Comparison of ENCODE assay signal across 9 mouse cellular contexts in genomic region chr1:36535477-36536396, GRCm38 (mm10). TPM values are rescaled to one million over a fixed set of nuclear protein-coding genes. Genes with fewer than 3 reads are reported as not detected.
DNase-seq lines count a peak whose midpoint lies in the region; ATAC-seq and TF ChIP-seq lines count a peak whose summit lies in the region.
"Had no signal": no experiment of that assay in that cellular context is flagged by ENCODE, and none has a peak within 500 bp of the region (broad histone marks: within the 10 kb centered on the region; RNA-seq: fewer than 3 reads in every experiment).

No protein-coding gene starts in this region.

- no peak for TF ChIP-seq POLR2A in kidney, adult 2 months (IDR thresholded peaks at IDR 0.05; ENCODE audit: low read depth, low read length)
- TF ChIP-seq POLR2A in cerebellum, adult 2 months (IDR thresholded peaks at IDR 0.05; ENCODE audit: borderline replicate concordance, insufficient read depth, low read length) = no peak

- H3K36me3 ChIP-seq in kidney, adult 2 months (ENCODE audit: control insufficient read depth, insufficient read depth, low read length) = no peaks in the 10 kb centered on the region
- peaks cover 24% of the 10 kb centered on the region for H3K36me3 ChIP-seq in neural tube, embryonic 15.5 days
- peaks cover 39% of the 10 kb centered on the region for H3K36me3 ChIP-seq in limb, embryonic 10.5 days

- H3K27ac ChIP-seq in kidney, adult 2 months (ENCODE audit: insufficient read depth, low read depth, low read length) = peak overlapping the region; percentile 8; the same call in 1 of the 2 replicates
- peak overlapping the region; percentile 6 for H3K27ac ChIP-seq in cerebellum, adult 2 months (ENCODE audit: insufficient read depth, low read length)
- no peak overlapping the region for H3K27ac ChIP-seq in neural tube, embryonic 15.5 days (replicated peaks)
- H3K27ac ChIP-seq in limb, embryonic 10.5 days = no peak overlapping the region

- TF ChIP-seq CTCF in kidney, adult 2 months (conservative IDR thresholded peaks at IDR 0.05; ENCODE audit: insufficient read depth, insufficient read length, low read depth, low read length) = no peak
- TF ChIP-seq CTCF in cerebellum, adult 2 months (IDR thresholded peaks at IDR 0.05; ENCODE audit: borderline replicate concordance, insufficient read depth, low read depth, low read length) = no peak

- DNase-seq in kidney, adult 2 months = peak; percentile 38
- DNase-seq in kidney, adult 18-20 months = no peak
- peak; percentile 70 to 77 for DNase-seq in cerebellum, adult 2 months
- DNase-seq in heart, adult 8-10 months (ENCODE audit: low spot score) = peak; percentile 74
- peak; percentile 76 for DNase-seq in lung, postnatal 10 days
- no peak for DNase-seq in limb, embryonic 10.5 days (ENCODE audit: low spot score)
- DNase-seq in layer of hippocampus, postnatal 10 days (ENCODE audit: low spot score in 2 of 2) = no peak

- H3K4me2 ChIP-seq in neural tube, embryonic 15.5 days = no peak overlapping the region

- no peak overlapping the region for H3K4me3 ChIP-seq in kidney, adult 2 months (ENCODE audit: insufficient read depth, low read depth, low read length)
- H3K4me3 ChIP-seq in cerebellum, adult 2 months (replicated peaks; ENCODE audit: insufficient read depth, low read depth, low read length) = no peak overlapping the region
- H3K4me3 ChIP-seq in neural tube, embryonic 15.5 days (replicated peaks) = no peak overlapping the region
- H3K4me3 ChIP-seq in limb, embryonic 10.5 days = no peak overlapping the region

- peaks cover 11% of the 10 kb centered on the region; the same call in 1 of the 2 replicates for H3K4me1 ChIP-seq in kidney, adult 2 months (ENCODE audit: control insufficient read depth, insufficient read depth, low read length)
- peaks cover 29% of the 10 kb centered on the region for H3K4me1 ChIP-seq in cerebellum, adult 2 months (ENCODE audit: control insufficient read depth, insufficient read depth, low read length)
- H3K4me1 ChIP-seq in neural tube, embryonic 15.5 days = no peaks in the 10 kb centered on the region
- 0 out of 2 replicates have a peak, but pooled peaks cover 10% of the 10 kb centered on the region for H3K4me1 ChIP-seq in limb, embryonic 10.5 days

- 78% methylated on average over 11 of the region's 11 CpGs for WGBS in kidney, adult 2 months
- 45% methylated on average over 11 of the region's 11 CpGs for WGBS in cerebellum, adult 2 months
- WGBS in neural tube, embryonic 15.5 days = 84% methylated on average over 11 of the region's 11 CpGs
- 85% methylated on average over 11 of the region's 11 CpGs for WGBS in limb, embryonic 10.5 days

- no peaks in the 10 kb centered on the region for H3K27me3 ChIP-seq in kidney, adult 2 months (replicated peaks; ENCODE audit: control insufficient read depth, insufficient read depth, low read length)
- H3K27me3 ChIP-seq in cerebellum, adult 2 months (ENCODE audit: control insufficient read depth, insufficient read depth, low read length) = no peaks in the 10 kb centered on the region
- no peaks in the 10 kb centered on the region for H3K27me3 ChIP-seq in neural tube, embryonic 15.5 days (replicated peaks)
- H3K27me3 ChIP-seq in limb, embryonic 10.5 days (ENCODE audit: low read depth, poor library complexity, severe bottlenecking) = no peaks in the 10 kb centered on the region

- no peak overlapping the region for H3K9ac ChIP-seq in neural tube, embryonic 15.5 days (replicated peaks)

- no peaks in the 10 kb centered on the region for H3K9me3 ChIP-seq in neural tube, embryonic 15.5 days (replicated peaks)
- H3K9me3 ChIP-seq in limb, embryonic 10.5 days (replicated peaks) = no peaks in the 10 kb centered on the region

- no peak for ATAC-seq in neural tube, embryonic 15.5 days (ENCODE audit: low FRiP score)
- ATAC-seq: hindbrain, embryonic 16.5 days had no signal

RNA-seq across cellular contexts. Expression of gene Ankrd23, which starts 0.9 kb away (rescaled TPM):
- polyA plus RNA-seq in kidney, adult 2 months (2012; rRNA removed) = 11.8 and 37.9 TPM in 2 replicates
- polyA plus RNA-seq in cerebellum, adult 2 months (2012; rRNA removed) = 14.4 and 15.2 TPM in 2 replicates
- total RNA-seq in heart, adult 8-10 months (2022) = 100 to 1,000 TPM; 251 to 540 (median 405) TPM
- 21.6 and 21.8 TPM in 2 replicates for polyA plus RNA-seq in neural tube, embryonic 15.5 days (2015; fragmentation: Nextera tagmentation; extraction: Ambion mirVana)
- 14.3 and 16.8 TPM in 2 replicates for polyA plus RNA-seq in limb, embryonic 10.5 days (2016; fragmentation: Nextera tagmentation; extraction: Ambion mirVana)
- total RNA-seq in layer of hippocampus, postnatal 10 days (2021) = 1 to 10 TPM; 4.9 to 5.0 TPM

RNA-seq across cellular contexts. Expression of gene Gm42417, which starts 3.5 kb away (rescaled TPM):
- not detected in 2 replicates for polyA plus RNA-seq in kidney, adult 2 months (2012; rRNA removed)
- 0.05 and 0.40 TPM in 2 replicates for polyA plus RNA-seq in cerebellum, adult 2 months (2012; rRNA removed)
- total RNA-seq in heart, adult 8-10 months (2022) = 100 to 1,000 TPM; 132 to 332 (median 244) TPM
- 0.36 and 1.2 TPM in 2 replicates for polyA plus RNA-seq in neural tube, embryonic 15.5 days (2015; fragmentation: Nextera tagmentation; extraction: Ambion mirVana)
- polyA plus RNA-seq in limb, embryonic 10.5 days (2016; fragmentation: Nextera tagmentation; extraction: Ambion mirVana) = 0.39 TPM in 1 of 2 replicates, not detected in the other
- total RNA-seq in layer of hippocampus, postnatal 10 days (2021) = under 1 TPM in 1 of 2 experiments, not detected in 1; 0.18 TPM

RNA-seq across cellular contexts. Expression of gene Ankrd39, which starts 11.5 kb away (rescaled TPM):
- polyA plus RNA-seq in kidney, adult 2 months (2012; rRNA removed) = 16.8 and 22.6 TPM in 2 replicates
- 30.8 and 37.5 TPM in 2 replicates for polyA plus RNA-seq in cerebellum, adult 2 months (2012; rRNA removed)
- 1 to 10 TPM; 5.4 to 8.2 (median 7.1) TPM for total RNA-seq in heart, adult 8-10 months (2022)
- polyA plus RNA-seq in neural tube, embryonic 15.5 days (2015; fragmentation: Nextera tagmentation; extraction: Ambion mirVana) = 29.4 and 33.0 TPM in 2 replicates
- polyA plus RNA-seq in limb, embryonic 10.5 days (2016; fragmentation: Nextera tagmentation; extraction: Ambion mirVana) = 19.5 and 20.3 TPM in 2 replicates
- total RNA-seq in layer of hippocampus, postnatal 10 days (2021) = 10 to 100 TPM; 10.9 to 15.9 TPM

RNA-seq across cellular contexts. Expression of gene Sema4c, which starts 22.4 kb away (rescaled TPM):
- polyA plus RNA-seq in kidney, adult 2 months (2012; rRNA removed) = 8.0 and 9.1 TPM in 2 replicates
- 23.8 and 28.5 TPM in 2 replicates for polyA plus RNA-seq in cerebellum, adult 2 months (2012; rRNA removed)
- total RNA-seq in heart, adult 8-10 months (2022) = 10 to 100 TPM; 10.8 to 13.4 (median 11.2) TPM
- polyA plus RNA-seq in neural tube, embryonic 15.5 days (2015; fragmentation: Nextera tagmentation; extraction: Ambion mirVana) = 20.5 and 20.8 TPM in 2 replicates
- polyA plus RNA-seq in limb, embryonic 10.5 days (2016; fragmentation: Nextera tagmentation; extraction: Ambion mirVana) = 28.5 and 34.2 TPM in 2 replicates
- 10 to 100 TPM; 21.6 to 24.6 TPM for total RNA-seq in layer of hippocampus, postnatal 10 days (2021)

RNA-seq across cellular contexts. Expression of gene Cnnm3, which starts 24.1 kb away (rescaled TPM):
- 19.8 and 29.5 TPM in 2 replicates for polyA plus RNA-seq in kidney, adult 2 months (2012; rRNA removed)
- polyA plus RNA-seq in cerebellum, adult 2 months (2012; rRNA removed) = 46.2 and 48.7 TPM in 2 replicates
- total RNA-seq in heart, adult 8-10 months (2022) = 10 to 100 TPM in 3 of 4 experiments, 1 to 10 TPM in 1; 8.6 to 16.3 (median 11.7) TPM
- polyA plus RNA-seq in neural tube, embryonic 15.5 days (2015; fragmentation: Nextera tagmentation; extraction: Ambion mirVana) = 3.1 and 4.5 TPM in 2 replicates
- polyA plus RNA-seq in limb, embryonic 10.5 days (2016; fragmentation: Nextera tagmentation; extraction: Ambion mirVana) = 3.6 and 4.5 TPM in 2 replicates
- total RNA-seq in layer of hippocampus, postnatal 10 days (2021) = 10 to 100 TPM; 35.0 to 39.8 TPM

Comparison
In these comparisons a context has a peak if more than half of its experiments do, and no peak if none do; other contexts are left out.
1. DNase-seq: peak in kidney, adult 2 months (single experiment), cerebellum, adult 2 months (2 of 2), heart, adult 8-10 months (single experiment) and lung, postnatal 10 days (single experiment); none in kidney, adult 18-20 months (single experiment), limb, embryonic 10.5 days (single experiment) and layer of hippocampus, postnatal 10 days (0 of 2).
2. H3K27ac ChIP-seq: peak in kidney, adult 2 months (single experiment) and cerebellum, adult 2 months (single experiment); none in neural tube, embryonic 15.5 days (single experiment) and limb, embryonic 10.5 days (single experiment).